Mouse (Mus musculus): ENCODE measurements at regions not wholly inside any gene's neighbourhood (a gene's known extent, or its start where the extent isn't known, plus 50 kb on each side); places are given as distances from the start of the nearest gene placed in this dataset.

GRCm38 (mm10) chr2:117731253-117731652, 380.4 kb upstream of the Thbs1 start:
- no peak for DNase-seq

GRCm38 (mm10) chr2:117742413-117742812, 369.3 kb upstream of the Thbs1 start:
- DNase-seq = no peak

- DNase-seq = no peak
These were observed 367.8 kb upstream of the Thbs1 start for GRCm38 (mm10) chr2:117743901-117744300.

GRCm38 (mm10) chr2:117745767-117746166, 365.9 kb upstream of the Thbs1 start:
- no peak for DNase-seq

GRCm38 (mm10) chr2:117747136-117747535, 364.5 kb upstream of the Thbs1 start:
- DNase-seq = no peak

GRCm38 (mm10) chr2:117748892-117749291, 362.8 kb upstream of the Thbs1 start:
- DNase-seq = peak in 1 of 2 experiments; percentile 1

GRCm38 (mm10) chr2:117759491-117760013, 352.1 kb upstream of the Thbs1 start:
- no peak for DNase-seq

- no peak for DNase-seq
These were observed 348.0 kb upstream of the Thbs1 start for GRCm38 (mm10) chr2:117763631-117764030.

- no peak for DNase-seq
These were observed 346.1 kb upstream of the Thbs1 start for GRCm38 (mm10) chr2:117765572-117765971.

GRCm38 (mm10) chr2:117766450-117766849, 345.2 kb upstream of the Thbs1 start:
- no peak for DNase-seq

GRCm38 (mm10) chr2:117769402-117770114, 342.1 kb upstream of the Thbs1 start:
- DNase-seq = no peak

GRCm38 (mm10) chr2:117770115-117770485, 341.6 kb upstream of the Thbs1 start:
- no peak for DNase-seq

- DNase-seq = no peak
These were observed 331.4 kb upstream of the Thbs1 start for GRCm38 (mm10) chr2:117780287-117780686.

GRCm38 (mm10) chr2:117780816-117781215, 330.9 kb upstream of the Thbs1 start:
- peak in 1 of 2 experiments; percentile 17 for DNase-seq

GRCm38 (mm10) chr2:117787321-117787720, 324.4 kb upstream of the Thbs1 start:
- no peak for DNase-seq

GRCm38 (mm10) chr2:117794285-117794684, 317.4 kb upstream of the Thbs1 start:
- DNase-seq = no peak

- no peak for DNase-seq
These were observed 309.6 kb upstream of the Thbs1 start for GRCm38 (mm10) chr2:117801946-117802600.

GRCm38 (mm10) chr2:117802686-117803085, 309.0 kb upstream of the Thbs1 start:
- no peak for DNase-seq

GRCm38 (mm10) chr2:117804686-117805085, 307.0 kb upstream of the Thbs1 start:
- no peak for DNase-seq

GRCm38 (mm10) chr2:117807121-117807520, 304.6 kb upstream of the Thbs1 start:
- DNase-seq = no peak

GRCm38 (mm10) chr2:117811506-117811905, 300.2 kb upstream of the Thbs1 start:
- no peak for DNase-seq

- no peak for DNase-seq
These were observed 299.7 kb upstream of the Thbs1 start for GRCm38 (mm10) chr2:117811931-117812330.

GRCm38 (mm10) chr2:117819701-117820225, 291.9 kb upstream of the Thbs1 start:
- DNase-seq = no peak

GRCm38 (mm10) chr2:117820708-117821107, 291.0 kb upstream of the Thbs1 start:
- DNase-seq = no peak

Data from cerebellum, postnatal 14 days (tissue).